Mouse (Mus musculus) frontal cortex, postnatal 14 days (tissue): Measurements from ENCODE around the gene Serpine3.
A peak's percentile ranks its signal among the peaks of the same experiment; 100 is the strongest.
"Not testable (repeated sequence)": the region's sequence is repeated elsewhere in the genome, so short reads cannot be mapped to it uniquely, and the experiment has no call there.

Experiments
- DNase-seq, 2 experiments: peaks; one replicate each; pipeline ENCODE4 v3.0.0; 2022; ENCODE audit warnings: low spot score in 2 of 2

Serpine3 gene

GRCm38 (mm10) chr14:62663367-62663766, at the start of gene Serpine3:
Gene Serpine3 (plus strand): TSS chr14:62663667.
- DNase-seq = no peak

- no peak for DNase-seq
Measured at GRCm38 (mm10) chr14:62622393-62622792, 41.1 kb upstream of the Serpine3 start.

GRCm38 (mm10) chr14:62627951-62628350, 35.5 kb upstream of the Serpine3 start:
- DNase-seq = no peak

- peak in 1 of 2 experiments; percentile 37 for DNase-seq
Measured at GRCm38 (mm10) chr14:62637436-62638344, 25.8 kb upstream of the Serpine3 start.

- no peak for DNase-seq
Measured at GRCm38 (mm10) chr14:62638345-62638702, 25.1 kb upstream of the Serpine3 start.

- no peak for DNase-seq
Measured at GRCm38 (mm10) chr14:62639111-62639510, 24.4 kb upstream of the Serpine3 start.

GRCm38 (mm10) chr14:62639551-62639950, 23.9 kb upstream of the Serpine3 start:
- DNase-seq = no peak

- DNase-seq = no peak
Measured at GRCm38 (mm10) chr14:62640396-62640795, 23.1 kb upstream of the Serpine3 start.

- DNase-seq = not testable (repeated sequence)
Measured at GRCm38 (mm10) chr14:62642368-62642767, 21.1 kb upstream of the Serpine3 start.

GRCm38 (mm10) chr14:62648405-62648804, 15.1 kb upstream of the Serpine3 start:
- DNase-seq = no peak

GRCm38 (mm10) chr14:62650376-62650775, 13.1 kb upstream of the Serpine3 start:
- DNase-seq = no peak

GRCm38 (mm10) chr14:62651771-62652170, 11.7 kb upstream of the Serpine3 start:
- DNase-seq = no peak

- no peak for DNase-seq
Measured at GRCm38 (mm10) chr14:62655996-62656395, 7.5 kb upstream of the Serpine3 start.

- no peak for DNase-seq
Measured at GRCm38 (mm10) chr14:62657469-62657868, 6.0 kb upstream of the Serpine3 start.

- DNase-seq = no peak
Measured at GRCm38 (mm10) chr14:62662381-62662780, 1.1 kb upstream of the Serpine3 start.

GRCm38 (mm10) chr14:62664976-62665673, 1.7 kb downstream of the Serpine3 start:
- DNase-seq = no peak

- DNase-seq = no peak
Measured at GRCm38 (mm10) chr14:62673646-62674045, 10.2 kb downstream of the Serpine3 start.

- DNase-seq = no peak
Measured at GRCm38 (mm10) chr14:62718161-62718560, 54.7 kb downstream of the Serpine3 start.

- DNase-seq = no peak
Measured at GRCm38 (mm10) chr14:62721625-62722024, 58.2 kb downstream of the Serpine3 start.

- DNase-seq = no peak
Measured at GRCm38 (mm10) chr14:62724560-62724959, 61.1 kb downstream of the Serpine3 start.

- DNase-seq = no peak
Measured at GRCm38 (mm10) chr14:62731902-62732301, 68.4 kb downstream of the Serpine3 start.

GRCm38 (mm10) chr14:62733666-62734065, 70.2 kb downstream of the Serpine3 start:
- DNase-seq = no peak

GRCm38 (mm10) chr14:62735646-62736045, 72.2 kb downstream of the Serpine3 start:
- DNase-seq = no peak
